Mouse (Mus musculus): ENCODE measurements around the gene Slitrk1.

DNA sequence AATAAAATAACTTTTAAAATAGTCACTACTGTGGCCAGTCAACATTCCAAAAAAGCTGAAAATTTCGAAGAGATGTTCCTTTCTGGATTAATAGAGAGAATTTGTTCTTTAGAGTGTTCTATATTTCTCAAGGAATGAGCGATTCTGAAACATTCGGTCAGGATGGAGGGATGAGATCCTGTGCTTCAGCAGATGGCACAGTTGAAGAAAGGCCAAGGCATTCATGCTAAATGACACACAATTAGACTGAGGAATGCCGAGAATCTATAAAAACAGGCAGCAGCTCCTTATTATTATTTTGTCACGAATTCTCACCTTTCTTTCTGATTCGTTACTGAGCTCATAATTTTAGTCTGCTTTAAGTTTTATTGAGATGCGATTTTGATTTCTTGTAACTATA lies 15.4 kb downstream of the Slitrk1 start:
- no peak for TF ChIP-seq CTCF (IDR thresholded peaks at IDR 0.05; ENCODE audit: borderline replicate concordance, insufficient read depth, low read depth, low read length)
- TF ChIP-seq POLR2A (IDR thresholded peaks at IDR 0.05; ENCODE audit: borderline replicate concordance, insufficient read depth, low read length), result no peak
